Mouse (Mus musculus) C2C12 (cell line): ENCODE measurements around the gene Zdhhc20. TPM values are rescaled to one million over a fixed set of nuclear protein-coding genes. Genes with fewer than 3 reads are reported as not detected.

Experiments
- H3K27me3 ChIP-seq: one replicate; pipeline ENCODE4 v1.6.1; 2011; ENCODE audit not compliant: control insufficient read depth, insufficient read depth, insufficient read length
- H3K36me3 ChIP-seq: one replicate; pipeline ENCODE4 v1.6.1; 2011; ENCODE audit not compliant: control insufficient read depth, insufficient read depth
- H3K4me3 ChIP-seq: one replicate; pipeline ENCODE4 v1.5.1; 2011; ENCODE audit warnings: mild to moderate bottlenecking, control low read depth; ENCODE audit not compliant: poor library complexity, insufficient read depth, severe bottlenecking
- H3K79me2 ChIP-seq: one replicate; pipeline ENCODE4 v1.6.1; 2011; ENCODE audit not compliant: control insufficient read depth, insufficient read depth
- H3K79me3 ChIP-seq: one replicate; pipeline ENCODE4 v1.6.1; 2011; ENCODE audit warnings: low read depth, control low read depth
- H3ac ChIP-seq: one replicate; pipeline ENCODE3; 2011; ENCODE audit warnings: low read depth; ENCODE audit not compliant: control insufficient read depth, insufficient read length
- CEBPB ChIP-seq: IDR thresholded peaks from one replicate; pipeline ENCODE4 v1.6.1; 2011; ENCODE audit warnings: low read depth, mild to moderate bottlenecking, control low read depth, moderate library complexity
- CTCF ChIP-seq: IDR thresholded peaks from one replicate; pipeline ENCODE4 v1.5.1; 2011; ENCODE audit not compliant: control insufficient read depth, insufficient read depth, insufficient read length
- FOSL1 ChIP-seq: IDR thresholded peaks from one replicate; pipeline ENCODE4 v1.8.0; 2011; ENCODE audit warnings: mild to moderate bottlenecking, low read length; ENCODE audit not compliant: poor library complexity, insufficient read depth, severe bottlenecking
- MAX ChIP-seq: IDR thresholded peaks from one replicate; pipeline ENCODE4 v1.6.1; 2011; ENCODE audit warnings: mild to moderate bottlenecking, control low read depth
- MYOD1 ChIP-seq: IDR thresholded peaks from one replicate; pipeline ENCODE4 v1.6.1; 2011; ENCODE audit warnings: low read depth; ENCODE audit not compliant: control insufficient read depth, insufficient read length
- MYOG ChIP-seq: IDR thresholded peaks from one replicate; pipeline ENCODE4 v1.6.1; 2011; ENCODE audit not compliant: control insufficient read depth, insufficient read length; ENCODE audit errors: extremely low read depth
- USF1 ChIP-seq: IDR thresholded peaks from one replicate; pipeline ENCODE4 v1.6.1; 2011; ENCODE audit warnings: low read depth, mild to moderate bottlenecking, control low read depth, moderate library complexity
- polyA plus RNA-seq: library from polyadenylated mRNA; unstranded; fragments of >200 nt; fragmentation: generic; extraction: Trizol; gene quantifications from one replicate; pipeline ENCODE4 v1.2.1, GENCODE M21; 2012; ENCODE audit warnings: missing spikeins

Gene Zdhhc20
- polyA plus RNA-seq, 1 experiment = 8.0 TPM

- TF ChIP-seq CTCF (no peak), USF1 (no peak), MYOG (no peak), MYOD1 (no peak), MAX (no peak), CEBPB (no peak), FOSL1 (no peak)
- peak overlapping the region; percentile 30 for H3ac ChIP-seq
- H3K79me2 ChIP-seq = peaks cover 56% of the 10 kb centered on the region
- H3K27me3 ChIP-seq = no peaks in the 10 kb centered on the region
- peaks cover 44% of the 10 kb centered on the region for H3K79me3 ChIP-seq
- peak overlapping the region; percentile 71 for H3K4me3 ChIP-seq
- peaks cover 13% of the 10 kb centered on the region for H3K36me3 ChIP-seq
Measured at GRCm38 (mm10) chr14:57827284-57827683, 62.8 kb downstream of the Zdhhc20 start.

- Histone ChIP-seq H3K4me3 (peak within 1 kb of the TSS; percentile 71), H3K79me2 (peaks cover 56% of the 10 kb centered on the region), H3K79me3 (peaks cover 44% of the 10 kb centered on the region), H3ac (peak within 1 kb of the TSS; percentile 91), H3K36me3 (peaks cover 25% of the 10 kb centered on the region), H3K27me3 (no peaks in the 10 kb centered on the region)
- no peak for TF ChIP-seq FOSL1
- TF ChIP-seq MAX = peak; percentile 83
- TF ChIP-seq USF1 = no peak
- TF ChIP-seq MYOG = no peak
Measured at GRCm38 (mm10) chr14:57825788-57826751, 64.0 kb downstream of the Zdhhc20 start, which contains the start of the genes Ska3 and Mrpl57. Ska3 (minus strand) TSS chr14:57826185. Mrpl57 (plus strand) TSS chr14:57826234.

GRCm38 (mm10) chr14:57820839-57821238 is 69.2 kb downstream of the Zdhhc20 start:
- H3K79me3 ChIP-seq = peaks cover 29% of the 10 kb centered on the region
- TF ChIP-seq MYOG (no peak), FOSL1 (no peak), MAX (no peak), MYOD1 (no peak), CTCF (no peak), CEBPB (no peak), USF1 (no peak)
- no peak overlapping the region for H3K4me3 ChIP-seq
- H3K36me3 ChIP-seq = peaks cover 66% of the 10 kb centered on the region
- H3K79me2 ChIP-seq = peaks cover 44% of the 10 kb centered on the region
- H3K27me3 ChIP-seq = no peaks in the 10 kb centered on the region
- H3ac ChIP-seq = no peak overlapping the region

GRCm38 (mm10) chr14:57811844-57812243 is 78.2 kb downstream of the Zdhhc20 start:
- Histone ChIP-seq H3ac (no peak overlapping the region), H3K36me3 (peaks cover 86% of the 10 kb centered on the region), H3K27me3 (no peaks in the 10 kb centered on the region), H3K79me3 (peaks cover 7% of the 10 kb centered on the region), H3K4me3 (no peak overlapping the region), H3K79me2 (peaks cover 41% of the 10 kb centered on the region)
- TF ChIP-seq MYOD1 = no peak
- no peak for TF ChIP-seq USF1
- TF ChIP-seq FOSL1 = no peak
- no peak for TF ChIP-seq CEBPB
- no peak for TF ChIP-seq MYOG

- Histone ChIP-seq H3K27me3 (no peaks in the 10 kb centered on the region), H3K4me3 (no peak overlapping the region), H3K36me3 (peaks cover 87% of the 10 kb centered on the region), H3K79me3 (peaks cover 7% of the 10 kb centered on the region), H3K79me2 (peaks cover 34% of the 10 kb centered on the region), H3ac (no peak overlapping the region)
- TF ChIP-seq MYOD1 (no peak), USF1 (no peak), MAX (no peak), MYOG (no peak), FOSL1 (no peak), CTCF (no peak), CEBPB (no peak)
Measured at GRCm38 (mm10) chr14:57810886-57811285, 79.2 kb downstream of the Zdhhc20 start.

DNA sequence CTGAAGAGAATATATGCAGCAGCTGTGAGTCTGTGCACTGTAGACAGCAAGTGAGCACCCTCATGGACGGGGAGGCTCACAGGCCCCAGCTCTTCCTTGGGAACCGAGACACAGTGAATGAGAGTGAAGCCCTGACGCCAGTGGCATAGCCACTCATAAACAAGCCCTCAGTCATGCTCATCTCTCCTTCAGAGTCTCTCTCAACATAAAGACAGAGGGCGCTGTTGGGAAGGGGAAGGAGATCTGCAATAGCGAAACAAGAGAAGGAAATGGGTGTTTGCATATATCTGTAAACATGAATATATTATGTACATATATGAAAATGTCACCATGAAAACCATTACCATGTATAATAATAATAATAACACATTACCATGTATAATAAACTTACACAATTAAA is 81.5 kb downstream of the Zdhhc20 start:
- TF ChIP-seq CTCF (no peak), MAX (no peak), CEBPB (no peak), FOSL1 (no peak), MYOD1 (no peak), USF1 (no peak), MYOG (no peak)
- no peak overlapping the region for H3K4me3 ChIP-seq
- H3K79me3 ChIP-seq = peaks cover 3% of the 10 kb centered on the region
- H3ac ChIP-seq = no peak overlapping the region
- no peaks in the 10 kb centered on the region for H3K27me3 ChIP-seq
- peaks cover 87% of the 10 kb centered on the region for H3K36me3 ChIP-seq
- H3K79me2 ChIP-seq = peaks cover 17% of the 10 kb centered on the region
